Mouse (Mus musculus) cortical plate, adult 2 months (tissue): ENCODE measurements around the gene Tcl1b5. TPM values are rescaled to one million over a fixed set of nuclear protein-coding genes. Genes with fewer than 3 reads are reported as not detected.

ENCODE experiments used
- H3K27ac ChIP-seq: fragments of 200-500 bp; 2 replicates; pipeline ENCODE4 v1.5.1; 2012; ENCODE audit warnings: low read length, control low read depth, inconsistent platforms; ENCODE audit not compliant: insufficient read depth
- H3K4me1 ChIP-seq: fragments of 200-500 bp; 2 replicates; pipeline ENCODE4 v1.6.1; 2011; ENCODE audit warnings: low read length; ENCODE audit not compliant: control insufficient read depth, insufficient read depth
- H3K4me3 ChIP-seq: fragments of 200-500 bp; 2 replicates; pipeline ENCODE4 v1.5.1; 2011; ENCODE audit warnings: mild to moderate bottlenecking, low read length, control low read depth; ENCODE audit not compliant: insufficient read depth
- CTCF ChIP-seq: fragments of 200-500 bp; IDR thresholded peaks from 2 replicates; pipeline ENCODE4 v1.5.1; 2011; ENCODE audit warnings: mild to moderate bottlenecking, control low read depth, low read length; ENCODE audit not compliant: insufficient read depth; ENCODE audit errors: extremely low read depth
- POLR2A ChIP-seq: fragments of 200-500 bp; IDR thresholded peaks from 2 replicates; pipeline ENCODE4 v1.6.1; 2011; ENCODE audit warnings: mild to moderate bottlenecking, low read length, control low read depth; ENCODE audit not compliant: insufficient read depth; ENCODE audit errors: extremely low read depth
- polyA plus RNA-seq: library from polyadenylated mRNA; depleted of rRNA; stranded (reverse); fragments of >200 nt; gene quantifications from 2 replicates; pipeline ENCODE4 v1.2.3, GENCODE M21; 2012; rRNA removed

Tcl1b5 gene
- polyA plus RNA-seq, 1 experiment: not detected

DNA sequence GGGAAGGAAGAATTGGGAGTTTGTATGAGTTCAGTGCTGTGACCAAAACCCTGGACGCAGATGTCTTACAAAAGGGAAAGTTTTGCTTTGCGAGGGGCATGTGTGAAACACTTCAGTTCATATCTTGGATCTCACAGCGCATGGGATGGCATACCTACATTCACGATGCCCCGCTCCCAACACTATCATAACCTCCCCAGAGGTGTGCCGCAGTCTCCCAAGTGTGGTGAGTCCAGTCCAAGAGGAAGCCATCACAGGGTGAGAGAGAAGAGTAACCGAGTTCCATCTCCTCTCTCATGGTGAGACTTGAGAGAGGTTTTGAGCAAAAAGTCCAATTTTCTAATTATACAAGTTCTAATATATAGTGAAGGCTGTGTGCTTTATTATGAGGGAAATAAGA, 33.1 kb downstream of the Tcl1b5 start:
- H3K27ac ChIP-seq: no peak overlapping the region
- no peak overlapping the region for H3K4me3 ChIP-seq
- TF ChIP-seq CTCF (no peak), POLR2A (no peak)
- H3K4me1 ChIP-seq: no peaks in the 10 kb centered on the region

DNA sequence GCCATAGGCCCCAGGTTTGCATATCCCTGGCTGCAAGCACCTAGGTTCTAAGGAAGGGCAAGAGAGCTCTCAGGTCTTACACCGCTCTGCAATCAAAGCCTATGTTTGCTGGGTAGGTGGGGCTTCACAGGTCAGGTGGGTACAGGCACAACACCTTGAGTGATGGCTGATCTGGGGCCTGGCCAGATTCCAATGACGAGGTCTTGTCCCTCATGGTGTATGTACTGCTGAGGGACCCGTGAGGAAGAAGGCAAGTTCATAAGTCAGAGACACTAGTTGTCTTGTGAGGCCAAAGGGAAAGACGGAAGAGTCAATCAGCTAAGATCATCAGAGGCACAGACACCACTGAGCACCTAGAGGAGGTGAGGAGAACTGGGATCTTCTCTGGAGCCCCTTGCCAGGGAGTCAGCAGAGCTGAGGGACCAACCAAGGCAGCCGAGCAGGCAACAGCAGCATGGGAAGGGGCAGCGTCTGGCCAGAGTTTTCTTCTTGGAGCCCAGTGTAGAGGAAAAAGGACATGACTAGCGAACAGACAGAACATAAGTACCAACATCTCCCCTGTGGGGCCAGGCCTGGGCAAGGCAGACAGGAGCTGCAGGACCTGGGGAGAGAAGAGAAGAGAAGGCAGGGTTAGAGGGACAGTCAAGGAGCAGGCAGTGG, 41.1 kb downstream of the Tcl1b5 start:
- Histone ChIP-seq H3K4me3 (no peak overlapping the region), H3K27ac (no peak overlapping the region), H3K4me1 (no peaks in the 10 kb centered on the region)
- TF ChIP-seq CTCF: no peak
- TF ChIP-seq POLR2A: no peak

DNA sequence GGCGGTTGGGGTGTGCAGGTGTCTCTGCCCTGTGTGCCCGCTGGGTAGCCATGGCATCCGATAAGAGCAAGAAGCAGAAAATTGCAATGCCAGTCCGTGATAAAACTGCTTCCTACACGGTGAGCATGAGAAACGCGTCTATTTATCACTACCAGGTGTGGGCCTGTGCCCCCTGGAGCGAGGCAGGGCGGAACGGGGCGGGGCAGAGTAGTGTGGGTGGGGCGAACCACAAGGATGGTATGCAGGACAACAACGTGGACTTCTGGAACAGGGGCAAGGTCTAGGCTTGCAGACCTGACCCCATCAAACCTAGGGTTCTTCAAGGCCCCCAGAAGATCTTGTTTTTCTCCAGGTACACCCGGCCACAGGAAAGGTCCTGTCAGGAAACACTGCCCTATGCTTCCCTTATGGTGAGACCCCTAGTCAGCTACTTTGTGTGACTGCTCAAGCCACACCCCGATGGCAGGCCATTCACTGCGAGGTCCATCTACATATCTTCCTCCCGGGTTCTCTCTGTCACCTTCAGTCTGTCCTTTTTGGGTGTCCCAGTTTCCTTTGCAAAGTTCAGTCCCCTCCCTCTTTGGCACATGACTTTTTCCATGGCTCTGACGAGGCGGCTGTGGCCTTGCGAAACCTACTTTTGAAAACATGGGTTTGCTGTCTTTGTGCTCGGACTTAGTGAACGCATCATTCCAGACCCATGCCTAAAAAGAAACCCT, 46.6 kb downstream of the Tcl1b5 start, which contains the start of gene Tcl1:
Tcl1 (minus strand) TSS at position 193 of the 719 bp plus-strand sequence.
- no peak for TF ChIP-seq POLR2A
- no peak for TF ChIP-seq CTCF
- H3K4me1 ChIP-seq: no peaks in the 10 kb centered on the region

DNA sequence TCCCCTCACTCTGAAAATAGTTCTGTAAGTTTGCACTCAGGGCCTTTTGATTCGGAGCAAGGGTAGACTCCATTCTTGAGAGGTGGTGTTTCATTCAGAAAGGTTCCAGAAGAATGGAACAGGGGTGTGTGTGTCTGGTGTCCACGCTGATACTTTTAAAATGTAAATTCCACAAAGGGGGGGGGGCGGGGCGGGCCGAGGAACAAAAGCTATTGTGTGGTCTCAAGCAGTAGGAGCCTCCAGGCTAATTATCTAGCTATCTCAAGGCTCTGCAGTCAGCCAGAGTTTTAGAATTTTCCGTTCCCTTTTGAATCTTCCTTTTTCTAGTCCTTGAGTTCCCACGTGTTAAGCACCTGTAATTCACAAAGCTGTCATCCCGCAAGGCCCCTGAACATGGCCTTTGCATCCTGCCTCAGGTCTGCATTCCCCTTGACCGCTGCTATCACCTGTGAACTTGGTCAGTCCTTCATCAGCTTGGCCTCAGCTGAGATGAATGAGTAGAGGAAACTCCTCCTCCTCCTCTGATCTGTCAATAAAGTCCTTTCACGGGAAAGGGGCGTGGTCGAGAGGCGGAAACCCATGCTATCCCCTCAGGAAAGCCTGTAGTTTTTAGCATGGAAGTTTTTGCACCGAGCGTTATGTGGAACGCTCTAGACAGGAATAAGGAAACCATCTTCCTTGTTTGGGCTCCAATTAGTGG, 48.6 kb downstream of the Tcl1b5 start:
- H3K4me1 ChIP-seq: no peaks in the 10 kb centered on the region
- TF ChIP-seq POLR2A (no peak), CTCF (no peak)
- no peak overlapping the region for H3K27ac ChIP-seq
- no peak overlapping the region for H3K4me3 ChIP-seq

More for the DNA sequence above, 46.6 kb downstream of the Tcl1b5 start, which contains the start of gene Tcl1:
- Histone ChIP-seq H3K4me3 (no peak within 1 kb of the TSS), H3K27ac (no peak within 1 kb of the TSS)

Other genes with a start within 250 kb of the Tcl1b5 start
- 0.68 and 0.90 TPM in 2 replicates for gene Syne3, start 166.5 kb upstream of the Tcl1b5 start, polyA plus RNA-seq
- gene Glrx5, start 143.7 kb upstream of the Tcl1b5 start, polyA plus RNA-seq: 64.3 and 69.7 TPM in 2 replicates
- gene Tcl1b2, start 30.3 kb upstream of the Tcl1b5 start, polyA plus RNA-seq: not detected in 2 replicates
- gene Tcl1b1, start 16.7 kb upstream of the Tcl1b5 start, polyA plus RNA-seq: not detected in 2 replicates
- not detected in 2 replicates for gene Tcl1b3, start 14.7 kb downstream of the Tcl1b5 start, polyA plus RNA-seq
- gene Tcl1b4, start 25.6 kb downstream of the Tcl1b5 start, polyA plus RNA-seq: not detected in 2 replicates
- gene Tcl1, start 46.4 kb downstream of the Tcl1b5 start, polyA plus RNA-seq: not detected in 2 replicates
- 4.7 and 5.9 TPM in 2 replicates for gene Tunar, start 157.5 kb downstream of the Tcl1b5 start, polyA plus RNA-seq